ENCODE assay signal across 9 mouse cellular contexts in genomic region chr3:102803937-102804336, GRCm38 (mm10). TPM values are rescaled to one million over a fixed set of nuclear protein-coding genes. Genes with fewer than 3 reads are reported as not detected.
DNase-seq lines count a peak whose midpoint lies in the region; ATAC-seq lines count a peak whose summit lies in the region.
"Had no signal": no experiment of that assay in that cellular context is flagged by ENCODE, and none has a peak within 500 bp of the region (broad histone marks: within the 10 kb centered on the region; RNA-seq: fewer than 3 reads in every experiment).

No protein-coding gene starts in this region.

- no peak overlapping the region for H3K9ac ChIP-seq in forebrain, embryonic 11.5 days (ENCODE audit: low read length)
- no peak overlapping the region for H3K9ac ChIP-seq in forebrain, embryonic 15.5 days (replicated peaks)

- H3K4me1 ChIP-seq in forebrain, embryonic 11.5 days (replicated peaks; ENCODE audit: control insufficient read depth, insufficient read depth, low read length) = no peaks in the 10 kb centered on the region
- H3K4me1 ChIP-seq in forebrain, embryonic 15.5 days = no peaks in the 10 kb centered on the region
- H3K4me1 ChIP-seq: megakaryocyte, embryonic 14.5 days had no signal

- H3K27me3 ChIP-seq in forebrain, embryonic 11.5 days (ENCODE audit: control insufficient read depth, insufficient read depth, low read length) = no peaks in the 10 kb centered on the region
- 0 out of 2 replicates have a peak, but pooled peaks cover 3% of the 10 kb centered on the region for H3K27me3 ChIP-seq in forebrain, embryonic 15.5 days

- WGBS in forebrain, embryonic 11.5 days = 5% methylated on average over 3 of the region's 3 CpGs
- 6% methylated on average over 3 of the region's 3 CpGs for WGBS in forebrain, embryonic 15.5 days

- DNase-seq in forebrain, embryonic 11.5 days (ENCODE audit: low spot score) = peak; percentile 81
- peak; percentile 61 for DNase-seq in Muller cell, postnatal 12 days (ENCODE audit: inconsistent ontology term)
- peak; percentile 77 for DNase-seq in cerebellum, adult 9-10 months
- DNase-seq in gastrocnemius, postnatal 10 days = peak; percentile 84
- DNase-seq in layer of hippocampus, adult 9-10 months (ENCODE audit: low spot score) = peak; percentile 57
- DNase-seq in lung, postnatal 4 days = peak; percentile 53 to 81
- DNase-seq in spleen, adult 18-20 months = peak; percentile 51 to 81

- no peaks in the 10 kb centered on the region for H3K36me3 ChIP-seq in forebrain, embryonic 11.5 days (ENCODE audit: control insufficient read depth, insufficient read depth, low read length)
- H3K36me3 ChIP-seq in forebrain, embryonic 15.5 days = no peaks in the 10 kb centered on the region

- no peak for ATAC-seq in forebrain, embryonic 11.5 days (replicated peaks; ENCODE audit: low FRiP score)
- no peak for ATAC-seq in forebrain, embryonic 15.5 days (replicated peaks)

- H3K4me3 ChIP-seq in forebrain, embryonic 11.5 days (ENCODE audit: low read depth, low read length) = no peak overlapping the region
- no peak overlapping the region for H3K4me3 ChIP-seq in forebrain, embryonic 15.5 days
- H3K4me3 ChIP-seq: megakaryocyte, embryonic 14.5 days had no signal

- H3K4me2 ChIP-seq in forebrain, embryonic 11.5 days (ENCODE audit: low read depth, low read length, severe bottlenecking) = no peak overlapping the region
- H3K4me2 ChIP-seq in forebrain, embryonic 15.5 days (replicated peaks) = no peak overlapping the region

- H3K27ac ChIP-seq in forebrain, embryonic 11.5 days (ENCODE audit: low read depth, low read length) = no peak overlapping the region
- H3K27ac ChIP-seq in forebrain, embryonic 15.5 days (replicated peaks) = no peak overlapping the region

- H3K9me3 ChIP-seq in forebrain, embryonic 11.5 days (ENCODE audit: control insufficient read depth, low read length) = no peaks in the 10 kb centered on the region
- H3K9me3 ChIP-seq in forebrain, embryonic 15.5 days = no peaks in the 10 kb centered on the region

RNA-seq across cellular contexts. Expression of gene Tshb, which starts 21.4 kb away (rescaled TPM):
- polyA plus RNA-seq in forebrain, embryonic 11.5 days (2014; fragmentation: Nextera tagmentation; extraction: Ambion mirVana) = 0.15 TPM in 1 of 2 replicates, not detected in the other
- polyA plus RNA-seq in forebrain, embryonic 15.5 days (2015; fragmentation: Nextera tagmentation; extraction: Ambion mirVana) = 0.08 and 0.37 TPM in 2 replicates
- not detected for total RNA-seq in gastrocnemius, postnatal 10 days (2021)
